Mouse (Mus musculus): ENCODE data around the gene Hhat. TPM values are rescaled to one million over a fixed set of nuclear protein-coding genes. Genes with fewer than 3 reads are reported as not detected.
A peak's percentile ranks its signal among the peaks of the same experiment; 100 is the strongest.

The Hhat gene
- total RNA-seq, 1 experiment, result 2.8 TPM

DNA sequence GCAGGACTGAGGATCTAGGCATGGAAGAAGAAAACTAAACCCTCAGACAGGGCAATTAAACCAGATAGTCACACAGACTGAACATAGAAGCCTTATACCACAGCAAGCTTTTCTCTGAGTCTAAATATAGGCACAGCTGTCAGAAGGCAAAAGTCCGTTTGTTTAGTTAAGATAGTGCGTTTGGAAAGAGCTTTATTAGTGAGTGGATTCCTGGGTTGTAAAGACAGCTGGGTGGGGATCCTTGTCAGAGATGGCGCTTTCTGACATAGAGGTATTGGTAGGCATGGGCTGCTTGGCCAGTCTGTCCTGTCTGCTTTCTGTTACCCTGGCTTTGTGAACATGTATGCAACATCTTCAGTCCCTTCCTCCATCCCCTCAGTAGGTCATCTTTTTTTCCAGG, 314.0 kb downstream of the Hhat start:
- TF ChIP-seq ZC3H11A (IDR thresholded peaks at IDR 0.05; ENCODE audit: borderline replicate concordance, low read depth, low read length), result no peak
- no peak for TF ChIP-seq MAFK (IDR thresholded peaks at IDR 0.05; ENCODE audit: insufficient read depth, low read depth, low read length)
- TF ChIP-seq ZNF384 (IDR thresholded peaks at IDR 0.05; ENCODE audit: low read depth, low read length), result no peak
- no peak for TF ChIP-seq CHD2 (IDR thresholded peaks at IDR 0.05; ENCODE audit: low read depth, low read length)
- no peak for TF ChIP-seq HCFC1 (IDR thresholded peaks at IDR 0.05; ENCODE audit: borderline replicate concordance, insufficient read depth, low read length)
- in situ Hi-C loops (cut with MboI; ENCODE audit: low sequenced_read_pairs in 2 of 2, unreplicated experiment in 2 of 2), result no loop called here
- H3K9ac ChIP-seq (ENCODE audit: insufficient read depth, low read depth, low read length, poor library complexity, severe bottlenecking), result no peak overlapping the region
- no peaks in the 10 kb centered on the region for H3K9me3 ChIP-seq (ENCODE audit: control insufficient read depth, insufficient read depth, low read depth, low read length)
- no peak overlapping the region for H3K4me3 ChIP-seq (ENCODE audit: insufficient read depth in 1 of 2, low read depth in 1 of 2, low read length in 2 of 2, poor library complexity in 1 of 2, severe bottlenecking in 1 of 2)
- no peak for DNase-seq (ENCODE audit: low read depth, low spot score)
- no peak overlapping the region for H3K27ac ChIP-seq (ENCODE audit: insufficient read depth, low read depth, low read length, poor library complexity, severe bottlenecking)
- H3K4me1 ChIP-seq (ENCODE audit: control insufficient read depth in 2 of 2, insufficient read depth in 2 of 2, low read length in 2 of 2, poor library complexity in 1 of 2), result peaks cover 7% of the 10 kb centered on the region in 2 experiments; a peak in 3 of 4 replicates
- no peaks in the 10 kb centered on the region for H3K36me3 ChIP-seq (ENCODE audit: control insufficient read depth, insufficient read depth, low read length, poor library complexity, severe bottlenecking)

DNA sequence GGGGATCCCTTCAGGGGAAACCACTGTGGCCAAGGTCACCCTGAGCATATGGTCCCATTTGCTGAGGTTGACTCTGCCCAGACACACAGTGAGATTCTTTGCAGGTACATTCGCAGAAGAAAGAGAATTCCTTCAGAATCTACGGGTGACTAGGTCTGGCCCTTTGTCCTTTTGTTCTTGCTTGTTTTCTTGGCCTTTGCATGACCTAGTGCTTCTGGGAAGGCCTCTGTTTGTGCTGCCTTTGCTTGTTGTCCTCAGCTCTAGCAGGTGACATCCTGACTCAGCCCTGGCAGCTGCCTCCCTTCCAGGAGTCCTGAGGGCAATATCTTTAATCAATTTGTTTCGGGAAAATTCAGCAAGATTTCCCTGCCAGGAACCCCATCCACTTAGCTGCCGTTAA, 316.0 kb downstream of the Hhat start:
- Histone ChIP-seq H3K9me3 (ENCODE audit: control insufficient read depth, insufficient read depth, low read depth, low read length) (no peaks in the 10 kb centered on the region), H3K36me3 (ENCODE audit: control insufficient read depth, insufficient read depth, low read length, poor library complexity, severe bottlenecking) (no peaks in the 10 kb centered on the region), H3K4me3 (ENCODE audit: insufficient read depth in 1 of 2, low read depth in 1 of 2, low read length in 2 of 2, poor library complexity in 1 of 2, severe bottlenecking in 1 of 2) (no peak overlapping the region), H3K4me1 (ENCODE audit: control insufficient read depth in 2 of 2, insufficient read depth in 2 of 2, low read length in 2 of 2, poor library complexity in 1 of 2) (peaks cover 7 to 9% of the 10 kb centered on the region in 2 experiments; a peak in 3 of 4 replicates), H3K9ac (ENCODE audit: insufficient read depth, low read depth, low read length, poor library complexity, severe bottlenecking) (no peak overlapping the region), H3K27ac (ENCODE audit: insufficient read depth, low read depth, low read length, poor library complexity, severe bottlenecking) (peak overlapping the region; percentile 82)
- no peak for TF ChIP-seq ZNF384 (IDR thresholded peaks at IDR 0.05; ENCODE audit: low read depth, low read length)
- TF ChIP-seq MAFK (IDR thresholded peaks at IDR 0.05; ENCODE audit: insufficient read depth, low read depth, low read length), result 0 out of 2 replicates have a peak, but pooled peaks have one; percentile 38
- in situ Hi-C loops (cut with MboI; ENCODE audit: low sequenced_read_pairs in 2 of 2, unreplicated experiment in 2 of 2), result no loop called here
- no peak for DNase-seq (ENCODE audit: low read depth, low spot score)

DNA sequence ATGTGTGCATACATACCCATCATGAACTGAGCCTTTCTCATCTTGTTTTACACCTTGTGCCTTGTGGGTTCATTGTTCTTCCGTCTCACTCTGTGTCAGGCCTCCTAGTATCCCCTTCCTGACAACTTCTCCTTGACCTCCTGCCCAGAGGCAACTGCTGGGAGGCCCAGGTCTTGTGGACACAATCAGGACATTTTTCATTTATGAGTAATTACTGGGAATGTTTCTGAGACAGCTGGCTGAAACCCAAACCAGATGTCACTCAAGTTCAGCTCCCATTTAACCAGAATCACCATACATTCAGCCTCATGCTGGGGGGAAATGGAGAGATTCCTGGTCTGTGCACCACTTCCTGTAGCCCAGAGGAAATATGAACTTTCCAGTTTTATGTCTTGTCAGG, 316.5 kb downstream of the Hhat start:
- DNase-seq (ENCODE audit: low read depth, low spot score), result no peak

DNA sequence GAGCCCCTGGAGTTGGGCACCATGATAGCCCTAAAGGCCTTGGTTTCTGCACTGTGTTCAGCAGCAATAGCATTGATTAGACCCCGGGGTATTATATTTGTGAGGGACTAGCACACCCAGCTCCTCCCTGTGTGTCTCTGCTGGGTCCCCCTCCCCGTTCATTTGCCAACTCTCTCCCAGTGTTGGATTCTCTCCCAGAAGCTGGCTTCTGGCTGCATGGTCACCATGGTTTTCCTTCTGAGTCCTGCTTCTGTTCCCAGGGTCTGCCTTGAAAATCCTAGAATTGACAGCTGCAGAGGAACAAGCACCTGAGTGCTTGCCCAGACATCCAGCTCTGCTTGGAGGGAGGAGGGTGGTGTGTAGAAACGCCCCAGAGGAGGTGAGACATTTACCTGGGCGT, 319.3 kb downstream of the Hhat start:
- in situ Hi-C loops (cut with MboI; ENCODE audit: low sequenced_read_pairs in 2 of 2, unreplicated experiment in 2 of 2), result no loop called here
- no peak for DNase-seq (ENCODE audit: low read depth, low spot score)
- TF ChIP-seq MAFK (IDR thresholded peaks at IDR 0.05; ENCODE audit: insufficient read depth, low read depth, low read length) (no peak), ZNF384 (IDR thresholded peaks at IDR 0.05; ENCODE audit: low read depth, low read length) (no peak), ZC3H11A (IDR thresholded peaks at IDR 0.05; ENCODE audit: borderline replicate concordance, low read depth, low read length) (no peak), HCFC1 (IDR thresholded peaks at IDR 0.05; ENCODE audit: borderline replicate concordance, insufficient read depth, low read length) (no peak), CHD2 (IDR thresholded peaks at IDR 0.05; ENCODE audit: low read depth, low read length) (no peak)
- H3K4me3 ChIP-seq (ENCODE audit: insufficient read depth in 1 of 2, low read depth in 1 of 2, low read length in 2 of 2, poor library complexity in 1 of 2, severe bottlenecking in 1 of 2), result no peak overlapping the region
- no peaks in the 10 kb centered on the region for H3K9me3 ChIP-seq (ENCODE audit: control insufficient read depth, insufficient read depth, low read depth, low read length)
- H3K36me3 ChIP-seq (ENCODE audit: control insufficient read depth, insufficient read depth, low read length, poor library complexity, severe bottlenecking), result no peaks in the 10 kb centered on the region
- H3K27ac ChIP-seq (ENCODE audit: insufficient read depth, low read depth, low read length, poor library complexity, severe bottlenecking), result no peak overlapping the region
- H3K4me1 ChIP-seq (ENCODE audit: control insufficient read depth in 2 of 2, insufficient read depth in 2 of 2, low read length in 2 of 2, poor library complexity in 1 of 2), result peaks cover 10 to 16% of the 10 kb centered on the region in 2 experiments; a peak in 3 of 4 replicates
- H3K9ac ChIP-seq (ENCODE audit: insufficient read depth, low read depth, low read length, poor library complexity, severe bottlenecking), result no peak overlapping the region

More for the DNA sequence above, 316.5 kb downstream of the Hhat start:
- Histone ChIP-seq H3K27ac (ENCODE audit: insufficient read depth, low read depth, low read length, poor library complexity, severe bottlenecking) (peak overlapping the region; percentile 49), H3K9ac (ENCODE audit: insufficient read depth, low read depth, low read length, poor library complexity, severe bottlenecking) (no peak overlapping the region), H3K9me3 (ENCODE audit: control insufficient read depth, insufficient read depth, low read depth, low read length) (no peaks in the 10 kb centered on the region), H3K4me3 (ENCODE audit: insufficient read depth in 1 of 2, low read depth in 1 of 2, low read length in 2 of 2, poor library complexity in 1 of 2, severe bottlenecking in 1 of 2) (no peak overlapping the region), H3K36me3 (ENCODE audit: control insufficient read depth, insufficient read depth, low read length, poor library complexity, severe bottlenecking) (no peaks in the 10 kb centered on the region), H3K4me1 (ENCODE audit: control insufficient read depth in 2 of 2, insufficient read depth in 2 of 2, low read length in 2 of 2, poor library complexity in 1 of 2) (peaks cover 7 to 12% of the 10 kb centered on the region in 2 experiments; a peak in 3 of 4 replicates)
- TF ChIP-seq CHD2 (IDR thresholded peaks at IDR 0.05; ENCODE audit: low read depth, low read length) (no peak), MAFK (IDR thresholded peaks at IDR 0.05; ENCODE audit: insufficient read depth, low read depth, low read length) (no peak), ZC3H11A (IDR thresholded peaks at IDR 0.05; ENCODE audit: borderline replicate concordance, low read depth, low read length) (no peak), ZNF384 (IDR thresholded peaks at IDR 0.05; ENCODE audit: low read depth, low read length) (no peak), HCFC1 (IDR thresholded peaks at IDR 0.05; ENCODE audit: borderline replicate concordance, insufficient read depth, low read length) (no peak)
- in situ Hi-C loops (cut with MboI; ENCODE audit: low sequenced_read_pairs in 2 of 2, unreplicated experiment in 2 of 2), result no loop called here

DNA sequence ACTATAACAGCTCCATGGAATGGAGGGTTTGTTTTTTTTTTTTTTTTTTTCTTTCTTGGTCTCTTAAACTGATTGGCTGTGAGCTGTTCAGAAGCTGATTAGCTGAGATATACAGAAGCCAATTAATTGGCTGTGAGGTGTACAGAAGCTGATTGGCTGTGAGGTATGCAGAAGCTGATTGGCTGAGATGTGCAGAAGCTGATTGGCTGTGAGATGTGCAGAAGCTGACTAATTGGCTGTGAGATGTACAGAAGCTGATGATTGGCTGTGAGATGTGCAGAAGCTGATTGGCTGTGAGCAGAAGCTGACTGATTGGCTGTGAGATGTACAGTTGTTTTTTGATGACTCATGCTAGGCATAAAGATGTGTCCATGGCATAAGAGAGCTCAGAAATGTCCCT, 320.6 kb downstream of the Hhat start:
- DNase-seq (ENCODE audit: low read depth, low spot score), result no peak
- no peaks in the 10 kb centered on the region for H3K36me3 ChIP-seq (ENCODE audit: control insufficient read depth, insufficient read depth, low read length, poor library complexity, severe bottlenecking)
- TF ChIP-seq CHD2 (IDR thresholded peaks at IDR 0.05; ENCODE audit: low read depth, low read length), result peak; percentile 72; the same call in 1 of the 2 replicates
- no peak for TF ChIP-seq ZC3H11A (IDR thresholded peaks at IDR 0.05; ENCODE audit: borderline replicate concordance, low read depth, low read length)
- peak; percentile 78 for TF ChIP-seq ZNF384 (IDR thresholded peaks at IDR 0.05; ENCODE audit: low read depth, low read length)
- TF ChIP-seq MAFK (IDR thresholded peaks at IDR 0.05; ENCODE audit: insufficient read depth, low read depth, low read length), result 0 out of 2 replicates have a peak, but pooled peaks have one; percentile 27
- TF ChIP-seq HCFC1 (IDR thresholded peaks at IDR 0.05; ENCODE audit: borderline replicate concordance, insufficient read depth, low read length), result no peak
- peaks cover 8 to 10% of the 10 kb centered on the region in 2 experiments; a peak in 3 of 4 replicates for H3K4me1 ChIP-seq (ENCODE audit: control insufficient read depth in 2 of 2, insufficient read depth in 2 of 2, low read length in 2 of 2, poor library complexity in 1 of 2)
- no peaks in the 10 kb centered on the region for H3K9me3 ChIP-seq (ENCODE audit: control insufficient read depth, insufficient read depth, low read depth, low read length)
- in situ Hi-C loops (cut with MboI; ENCODE audit: low sequenced_read_pairs in 2 of 2, unreplicated experiment in 2 of 2), result no loop called here
- H3K4me3 ChIP-seq (ENCODE audit: insufficient read depth in 1 of 2, low read depth in 1 of 2, low read length in 2 of 2, poor library complexity in 1 of 2, severe bottlenecking in 1 of 2), result no peak overlapping the region
- no peak overlapping the region for H3K9ac ChIP-seq (ENCODE audit: insufficient read depth, low read depth, low read length, poor library complexity, severe bottlenecking)
- H3K27ac ChIP-seq (ENCODE audit: insufficient read depth, low read depth, low read length, poor library complexity, severe bottlenecking), result no peak overlapping the region
